Mouse (Mus musculus) kidney, postnatal 0 days (tissue): ENCODE results near the gene Fyn. TPM values are rescaled to one million over a fixed set of nuclear protein-coding genes. Genes with fewer than 3 reads are reported as not detected.

Experiments
- ATAC-seq: fragments of 200-750 bp; cut with Nextera tagmentation; replicated peaks from 2 replicates; pipeline ENCODE4 v1.8.0; 2017; ENCODE audit warnings: low read depth, moderate number of reproducible peaks, moderate TSS enrichment, moderate library complexity; ENCODE audit not compliant: low FRiP score
- DNase-seq: peaks from one replicate; pipeline ENCODE4 v3.0.0-alpha.2; 2016; ENCODE audit warnings: low spot score
- H3K27ac ChIP-seq: fragments of 300-500 bp; sonication (generic); 2 replicates; pipeline ENCODE4 v1.5.1; 2014; ENCODE audit warnings: mild to moderate bottlenecking
- H3K27me3 ChIP-seq: fragments of 300-500 bp; sonication (generic); 2 replicates; pipeline ENCODE4 v1.6.1; 2014; ENCODE audit warnings: low read length, mixed read lengths; ENCODE audit not compliant: insufficient read depth
- H3K36me3 ChIP-seq: fragments of 300-500 bp; sonication (generic); 2 replicates; pipeline ENCODE4 v1.6.1; 2014; ENCODE audit warnings: low read length, mixed read lengths; ENCODE audit not compliant: insufficient read depth
- H3K4me1 ChIP-seq: fragments of 300-500 bp; sonication (generic); replicated peaks from 2 replicates; pipeline ENCODE4 v1.6.1; 2014; ENCODE audit warnings: antibody characterized with exemption, low read length, mixed read lengths; ENCODE audit not compliant: insufficient read depth
- H3K4me2 ChIP-seq: fragments of 300-500 bp; sonication (generic); 2 replicates; pipeline ENCODE4 v1.6.1; 2014; ENCODE audit warnings: mild to moderate bottlenecking, low read length, moderate library complexity, mixed read lengths
- H3K4me3 ChIP-seq: fragments of 300-500 bp; sonication (generic); replicated peaks from 2 replicates; pipeline ENCODE4 v1.5.1; 2014; ENCODE audit warnings: low read depth, low read length
- H3K9ac ChIP-seq: fragments of 300-500 bp; sonication (generic); 2 replicates; pipeline ENCODE4 v1.6.1; 2014; ENCODE audit warnings: low read depth, low read length
- H3K9me3 ChIP-seq: fragments of 300-500 bp; sonication (generic); replicated peaks from 2 replicates; pipeline ENCODE4 v1.6.1; 2016; ENCODE audit warnings: low read length, inconsistent platforms, mixed read lengths
- CTCF ChIP-seq: IDR thresholded peaks from 2 replicates; pipeline ENCODE4 v1.5.1; 2016; ENCODE audit warnings: antibody characterized with exemption, low read depth, mild to moderate bottlenecking, moderate library complexity
- WGBS: fragments of 180-500 bp; shearing (Covaris S2); extraction: QIAGEN DNeasy Blood & Tissue Kit; methylation state at CpG from one replicate; pipeline ENCODE4 v1.1.7; 2014; 5-methylcytosine and 5-hydroxymethylcytosine counted together
- polyA plus RNA-seq: library from polyadenylated mRNA; unstranded; fragments of >200 nt; fragmentation: Nextera tagmentation; extraction: Ambion mirVana; gene quantifications from 2 replicates; pipeline ENCODE4 v1.2.1, GENCODE M21; 2015

Fyn gene
- polyA plus RNA-seq, 1 experiment from 2014 or later: 27.8 TPM

GRCm38 (mm10) chr10:39472923-39473322, 104.3 kb downstream of the Fyn start:
- no peak overlapping the region for H3K9ac ChIP-seq
- DNase-seq (no peak), ATAC-seq (no peak)
- no peak overlapping the region for H3K4me2 ChIP-seq
- H3K4me1 ChIP-seq: peaks cover 7% of the 10 kb centered on the region; the same call in 1 of the 2 replicates
- H3K9me3 ChIP-seq: no peaks in the 10 kb centered on the region
- no peak overlapping the region for H3K27ac ChIP-seq
- no peak for TF ChIP-seq CTCF
- H3K4me3 ChIP-seq: no peak overlapping the region
- 54% methylated on average over 7 of the region's 7 CpGs for whole genome bisulfite sequencing
- no peaks in the 10 kb centered on the region for H3K36me3 ChIP-seq
- no peaks in the 10 kb centered on the region for H3K27me3 ChIP-seq

- ATAC-seq (no peak), DNase-seq (no peak)
- no peak overlapping the region for H3K4me2 ChIP-seq
- H3K27ac ChIP-seq: no peak overlapping the region
- H3K4me3 ChIP-seq: no peak overlapping the region
- no peak for TF ChIP-seq CTCF
- no peaks in the 10 kb centered on the region for H3K27me3 ChIP-seq
- WGBS: 85% methylated on average over 1 of the region's 1 CpGs
- H3K4me1 ChIP-seq: no peaks in the 10 kb centered on the region
- H3K36me3 ChIP-seq: no peaks in the 10 kb centered on the region
- no peak overlapping the region for H3K9ac ChIP-seq
- no peaks in the 10 kb centered on the region for H3K9me3 ChIP-seq
Measured at GRCm38 (mm10) chr10:39479361-39479760, 110.7 kb downstream of the Fyn start.

GRCm38 (mm10) chr10:39484382-39484826, 115.7 kb downstream of the Fyn start:
- H3K27me3 ChIP-seq: no peaks in the 10 kb centered on the region
- no peak overlapping the region for H3K4me2 ChIP-seq
- DNase-seq: peak; percentile 83
- H3K27ac ChIP-seq: 0 out of 2 replicates have a peak overlapping the region, but pooled peaks have one; percentile 3
- TF ChIP-seq CTCF: 0 out of 2 replicates have a peak, but pooled peaks have one; percentile 8
- no peak for ATAC-seq
- WGBS: 18% methylated on average over 8 of the region's 8 CpGs
- H3K4me1 ChIP-seq: peaks cover 7% of the 10 kb centered on the region
- no peak overlapping the region for H3K9ac ChIP-seq
- no peaks in the 10 kb centered on the region for H3K9me3 ChIP-seq
- H3K36me3 ChIP-seq: no peaks in the 10 kb centered on the region
- no peak overlapping the region for H3K4me3 ChIP-seq

GRCm38 (mm10) chr10:39484892-39485291, 116.2 kb downstream of the Fyn start:
- no peak for TF ChIP-seq CTCF
- Histone ChIP-seq H3K9ac (no peak overlapping the region), H3K27me3 (no peaks in the 10 kb centered on the region), H3K36me3 (no peaks in the 10 kb centered on the region), H3K27ac (0 out of 2 replicates have a peak overlapping the region, but pooled peaks have one; percentile 3), H3K9me3 (no peaks in the 10 kb centered on the region), H3K4me1 (peaks cover 7% of the 10 kb centered on the region), H3K4me2 (no peak overlapping the region), H3K4me3 (no peak overlapping the region)
- peak; percentile 45 for DNase-seq
- WGBS: 36% methylated on average over 6 of the region's 6 CpGs
- no peak for ATAC-seq

- no peak overlapping the region for H3K4me3 ChIP-seq
- WGBS: 78% methylated on average over 4 of the region's 4 CpGs
- no peak overlapping the region for H3K4me2 ChIP-seq
- no peaks in the 10 kb centered on the region for H3K27me3 ChIP-seq
- peaks cover 7% of the 10 kb centered on the region for H3K4me1 ChIP-seq
- no peak for TF ChIP-seq CTCF
- ATAC-seq (no peak), DNase-seq (peak; percentile 43)
- H3K9me3 ChIP-seq: no peaks in the 10 kb centered on the region
- no peak overlapping the region for H3K9ac ChIP-seq
- H3K27ac ChIP-seq: no peak overlapping the region
- H3K36me3 ChIP-seq: no peaks in the 10 kb centered on the region
Measured at GRCm38 (mm10) chr10:39485939-39486338, 117.3 kb downstream of the Fyn start.

GRCm38 (mm10) chr10:39486501-39487450, 118.1 kb downstream of the Fyn start:
- no peak for TF ChIP-seq CTCF
- Histone ChIP-seq H3K27me3 (no peaks in the 10 kb centered on the region), H3K36me3 (no peaks in the 10 kb centered on the region), H3K4me1 (peaks cover 7% of the 10 kb centered on the region), H3K4me3 (no peak overlapping the region), H3K9ac (no peak overlapping the region), H3K4me2 (0 out of 2 replicates have a peak overlapping the region, but pooled peaks have one; percentile 7), H3K27ac (no peak overlapping the region), H3K9me3 (no peaks in the 10 kb centered on the region)
- DNase-seq (no peak), ATAC-seq (no peak)
- WGBS: 54% methylated on average over 11 of the region's 11 CpGs
